Mouse (Mus musculus) thymus, adult 2 months (tissue): Measurements from ENCODE around the gene Uba1. TPM values are rescaled to one million over a fixed set of nuclear protein-coding genes. Genes with fewer than 3 reads are reported as not detected.

Experiments used
- DNase-seq: peaks from one replicate; pipeline ENCODE4 v3.0.0; 2021
- H3K27ac ChIP-seq: fragments of 200-500 bp; 2 replicates; pipeline ENCODE4 v1.5.1; 2012; ENCODE audit warnings: low read length, control low read depth; ENCODE audit not compliant: control insufficient read depth, insufficient read depth
- H3K27me3 ChIP-seq: fragments of 200-500 bp; 2 replicates; pipeline ENCODE4 v1.6.1; 2012; ENCODE audit warnings: mild to moderate bottlenecking, low read length, moderate library complexity, mixed read lengths; ENCODE audit not compliant: control insufficient read depth, insufficient read depth
- H3K36me3 ChIP-seq: fragments of 200-500 bp; 2 replicates; pipeline ENCODE4 v1.6.1; 2012; ENCODE audit warnings: mild to moderate bottlenecking, low read length, moderate library complexity; ENCODE audit not compliant: control insufficient read depth, insufficient read depth
- H3K4me1 ChIP-seq: fragments of 200-500 bp; replicated peaks from 2 replicates; pipeline ENCODE4 v1.6.1; 2012; ENCODE audit warnings: low read length; ENCODE audit not compliant: control insufficient read depth, insufficient read depth
- H3K4me3 ChIP-seq: fragments of 200-500 bp; 2 replicates; pipeline ENCODE4 v1.5.1; 2012; ENCODE audit warnings: mild to moderate bottlenecking, low read length, control low read depth, moderate library complexity; ENCODE audit not compliant: control insufficient read depth, insufficient read depth
- CTCF ChIP-seq: fragments of 200-500 bp; IDR thresholded peaks from 2 replicates; pipeline ENCODE4 v1.5.1; 2012; ENCODE audit warnings: mild to moderate bottlenecking, control low read depth, low read length, moderate library complexity, borderline replicate concordance; ENCODE audit not compliant: control insufficient read depth, poor library complexity, insufficient read depth; ENCODE audit errors: extremely low read depth
- POLR2A ChIP-seq: fragments of 200-500 bp; IDR thresholded peaks from 2 replicates; pipeline ENCODE4 v1.6.1; 2012; ENCODE audit warnings: mild to moderate bottlenecking, low read length, control low read depth, moderate library complexity; ENCODE audit not compliant: control insufficient read depth, poor library complexity, insufficient read depth; ENCODE audit errors: extremely low read depth
- WGBS: fragments of 180-500 bp; shearing (Covaris S2); methylation state at CpG from one replicate; pipeline ENCODE4 v1.1.7; 2018; 5-methylcytosine and 5-hydroxymethylcytosine counted together
- polyA plus RNA-seq: library from polyadenylated mRNA; depleted of rRNA; stranded (reverse); fragments of >200 nt; gene quantifications from 2 replicates; pipeline ENCODE4 v1.2.3, GENCODE M21; 2012; rRNA removed

The Uba1 gene
- 429 and 454 TPM in 2 replicates for polyA plus RNA-seq

DNA sequence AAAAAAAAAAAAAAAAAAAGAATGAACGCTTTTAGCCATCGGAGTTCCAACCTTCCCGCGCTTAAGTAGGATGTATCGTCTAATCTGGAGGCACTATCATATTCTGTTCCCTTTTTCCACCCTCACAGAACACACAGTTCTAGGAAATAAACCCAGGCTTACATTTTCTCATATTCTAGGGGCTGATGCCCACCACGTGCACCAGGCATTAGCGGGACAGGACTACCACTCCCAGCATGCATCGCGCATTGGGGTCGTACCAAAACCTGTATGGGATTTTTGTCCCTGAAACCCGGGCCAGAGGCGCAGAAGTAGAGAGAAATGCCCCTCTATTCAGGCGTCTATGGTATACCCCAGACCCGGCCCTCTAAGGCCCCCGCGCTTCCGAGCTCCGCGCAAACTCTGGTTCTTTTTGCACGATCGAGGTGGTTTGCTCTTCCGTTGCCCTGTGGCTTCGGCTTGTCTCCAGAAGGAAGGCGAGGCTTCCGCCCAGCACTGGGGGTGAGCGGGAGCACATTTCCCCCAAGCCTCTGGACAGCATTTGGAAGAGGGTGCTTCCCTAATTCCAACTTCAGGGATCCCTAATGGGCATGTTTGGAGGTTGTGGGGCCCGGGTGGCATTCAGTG lies at the start of gene Uba1:
Gene Uba1, plus strand, starts transcription at position 301 of the 627 bp plus-strand sequence.
- DNase-seq = peak; percentile 88
- WGBS = under 1% methylated on average over 27 of the region's 27 CpGs

DNA sequence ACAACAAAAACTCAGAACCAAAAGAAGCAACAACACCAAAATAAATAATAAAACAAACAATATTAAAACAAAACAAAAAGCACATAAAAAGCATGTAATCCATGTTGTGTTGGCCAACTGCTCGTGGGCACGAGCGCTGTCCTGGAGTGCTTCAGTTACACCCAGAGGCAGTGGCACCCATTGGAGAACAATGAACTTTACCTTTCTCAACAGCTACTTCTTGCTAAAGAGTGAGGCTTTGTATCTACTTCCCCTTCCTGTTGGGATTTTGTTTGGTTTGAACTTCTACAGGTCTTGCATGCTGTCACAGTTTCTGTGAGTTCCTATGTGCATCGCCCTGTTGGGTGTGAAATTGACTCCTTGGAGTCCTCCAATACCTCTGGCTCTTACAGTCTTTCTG lies 49.6 kb upstream of the Uba1 start:
- no peaks in the 10 kb centered on the region for H3K27me3 ChIP-seq

More for the DNA sequence above, at the start of gene Uba1:
- no peaks in the 10 kb centered on the region for H3K27me3 ChIP-seq
- H3K36me3 ChIP-seq = no peaks in the 10 kb centered on the region
- peak within 1 kb of the TSS; percentile 93 for H3K27ac ChIP-seq
- 0 out of 2 replicates have a peak, but pooled peaks cover 2% of the 10 kb centered on the region for H3K4me1 ChIP-seq
- TF ChIP-seq CTCF = 0 out of 2 replicates have a peak, but pooled peaks have one; percentile 9
- TF ChIP-seq POLR2A = peak; percentile 53; the same call in 1 of the 2 replicates
- peak within 1 kb of the TSS; percentile 80 for H3K4me3 ChIP-seq

DNA sequence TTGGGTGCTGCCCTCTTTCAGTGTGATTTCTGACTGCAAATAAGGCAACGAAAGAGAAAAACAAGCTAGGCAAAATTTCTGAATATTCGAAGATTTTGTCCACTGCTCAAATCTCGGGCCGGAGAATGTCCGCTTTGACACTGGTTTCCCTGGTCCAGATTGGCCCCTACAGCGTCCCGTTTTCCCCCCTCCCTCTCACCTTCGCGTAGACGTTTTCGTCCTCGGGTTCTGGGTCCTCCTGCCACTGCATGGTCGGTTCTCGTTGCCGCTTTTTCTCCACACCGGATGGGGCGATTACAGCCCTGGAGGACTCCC lies 41.3 kb upstream of the Uba1 start:
- Histone ChIP-seq H3K27ac (peak overlapping the region; percentile 75), H3K27me3 (no peaks in the 10 kb centered on the region), H3K4me1 (peaks cover 8% of the 10 kb centered on the region), H3K36me3 (peaks cover 14% of the 10 kb centered on the region; the same call in 1 of the 2 replicates), H3K4me3 (peak overlapping the region; percentile 96)
- 0% methylated on average over 17 of the region's 17 CpGs for WGBS
- DNase-seq = no peak
- TF ChIP-seq CTCF (no peak), POLR2A (no peak)

More for the DNA sequence above, 49.6 kb upstream of the Uba1 start:
- WGBS = 96% methylated on average over 4 of the region's 4 CpGs
- no peaks in the 10 kb centered on the region for H3K4me1 ChIP-seq
- no peak overlapping the region for H3K27ac ChIP-seq
- H3K36me3 ChIP-seq = no peaks in the 10 kb centered on the region
- no peak overlapping the region for H3K4me3 ChIP-seq
- DNase-seq = no peak
- TF ChIP-seq POLR2A (no peak), CTCF (no peak)

DNA sequence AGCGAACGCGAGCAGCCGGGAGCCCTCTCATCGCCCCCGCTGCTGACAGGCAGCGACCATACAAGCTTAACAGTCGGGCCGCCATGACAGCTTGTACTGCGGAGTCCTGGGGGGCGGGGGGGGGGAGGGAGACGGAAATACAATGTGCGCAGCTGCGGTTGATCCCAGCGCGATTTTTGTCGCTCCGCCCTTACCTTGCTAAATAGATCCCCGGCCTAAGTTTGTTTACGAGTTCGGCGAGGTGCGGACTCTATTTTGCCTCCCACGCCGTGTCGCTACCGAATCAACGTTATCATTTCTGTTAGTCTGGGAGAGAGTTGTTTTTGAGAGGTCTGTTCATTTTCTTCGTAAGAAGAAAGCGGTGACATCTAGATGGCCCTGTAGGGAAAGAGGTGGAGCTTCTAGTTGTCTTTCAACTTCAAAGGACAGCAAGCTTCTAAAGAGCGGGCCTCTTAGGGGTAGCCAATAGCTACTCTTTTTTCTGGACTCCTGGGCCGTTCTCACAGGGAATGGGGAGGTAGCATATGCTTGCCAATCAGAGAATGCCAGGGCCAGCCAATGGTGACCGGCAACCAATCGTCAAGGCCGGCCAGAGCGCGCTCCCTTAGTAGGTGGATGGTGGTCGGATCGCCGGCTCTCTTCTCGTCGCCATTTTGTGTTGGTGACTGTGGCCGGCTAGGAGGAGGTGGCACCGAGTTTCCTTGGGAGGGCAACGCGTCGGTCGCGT lies 40.8 kb upstream of the Uba1 start, which contains the start of the genes Rbm10 and Ndufb11:
Gene Rbm10, plus strand, starts transcription at position 328 of the 727 bp plus-strand sequence.
Gene Ndufb11, minus strand, starts transcription at position 444 of the 727 bp plus-strand sequence.
- Histone ChIP-seq H3K36me3 (peaks cover 15% of the 10 kb centered on the region; the same call in 1 of the 2 replicates), H3K4me3 (peak within 1 kb of the TSS; percentile 96), H3K4me1 (peaks cover 8% of the 10 kb centered on the region), H3K27me3 (no peaks in the 10 kb centered on the region), H3K27ac (peak within 1 kb of the TSS; percentile 99)
- DNase-seq = peak; percentile 61
- TF ChIP-seq POLR2A (peak; percentile 56; the same call in 1 of the 2 replicates), CTCF (no peak)
- 1% methylated on average over 48 of the region's 49 CpGs for WGBS

DNA sequence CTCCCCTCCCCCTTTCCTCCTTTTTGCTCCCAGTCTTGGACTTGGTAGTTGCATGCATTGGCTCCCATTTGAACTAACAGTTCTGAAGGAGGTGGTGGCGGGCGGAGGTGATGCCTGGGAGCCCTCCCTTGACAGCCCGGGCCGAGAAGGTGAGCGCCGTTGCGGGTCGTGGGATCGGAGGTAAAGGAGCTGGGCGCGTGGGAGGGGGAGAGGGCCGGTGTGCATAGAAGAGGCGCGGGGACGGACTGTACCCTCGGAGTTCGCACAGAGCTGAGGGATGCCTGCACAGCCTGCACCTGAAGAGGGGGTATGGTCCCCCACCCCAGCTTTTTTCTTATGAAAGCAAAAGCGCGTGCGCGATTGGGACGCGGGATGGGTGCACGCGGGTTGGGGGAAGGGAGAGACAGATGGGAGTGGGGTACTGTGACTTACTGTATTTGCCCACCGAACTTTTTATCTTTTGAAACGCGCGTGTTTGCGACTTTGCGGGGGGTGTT lies 40.2 kb upstream of the Uba1 start:
- no peaks in the 10 kb centered on the region for H3K27me3 ChIP-seq
- peak overlapping the region; percentile 96 for H3K4me3 ChIP-seq
- peak overlapping the region; percentile 99 for H3K27ac ChIP-seq
- DNase-seq = peak; percentile 64
- TF ChIP-seq CTCF = no peak
- TF ChIP-seq POLR2A = no peak
- H3K4me1 ChIP-seq = peaks cover 8% of the 10 kb centered on the region
- 4% methylated on average over 31 of the region's 31 CpGs for WGBS
- H3K36me3 ChIP-seq = peaks cover 15% of the 10 kb centered on the region; the same call in 1 of the 2 replicates

DNA sequence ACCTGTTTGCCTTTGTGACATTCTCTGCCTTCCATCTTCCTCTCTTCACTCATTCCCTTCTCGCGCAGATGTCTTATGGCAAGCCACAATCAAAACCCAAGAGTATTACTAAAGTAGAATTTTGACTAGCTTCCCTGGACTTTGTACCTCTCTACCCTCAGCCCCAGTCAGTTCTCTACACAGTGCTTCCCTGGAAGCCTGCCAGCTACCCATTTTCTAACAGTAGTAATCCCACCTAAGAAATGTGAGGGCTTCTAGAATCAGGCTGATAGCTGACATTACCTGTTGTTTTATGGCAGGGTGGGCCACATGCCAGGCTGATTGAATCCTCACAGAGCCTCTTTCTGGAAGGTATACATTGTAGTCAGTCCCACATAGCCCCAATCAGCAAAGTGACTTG lies 20.0 kb upstream of the Uba1 start:
- peaks cover 56% of the 10 kb centered on the region for H3K36me3 ChIP-seq
- H3K4me3 ChIP-seq = no peak overlapping the region
- no peak overlapping the region for H3K27ac ChIP-seq
- TF ChIP-seq CTCF (no peak), POLR2A (no peak)
- DNase-seq = no peak
- 95% methylated on average over 2 of the region's 2 CpGs for WGBS
- H3K27me3 ChIP-seq = no peaks in the 10 kb centered on the region
- H3K4me1 ChIP-seq = no peaks in the 10 kb centered on the region
